In genomic region chr2:104408351-104408750, GRCm38 (mm10) we compare ENCODE assay signal across 19 mouse cellular contexts. TPM values are rescaled to one million over a fixed set of nuclear protein-coding genes. Genes with fewer than 3 reads are reported as not detected.
A peak's percentile ranks its signal among the peaks of the same experiment; 100 is the strongest.
DNase-seq lines count a peak whose midpoint lies in the region; ATAC-seq and TF ChIP-seq lines count a peak whose summit lies in the region.
"Had no signal": no experiment of that assay in that cellular context is flagged by ENCODE, and none has a peak within 500 bp of the region (broad histone marks: within the 10 kb centered on the region; RNA-seq: fewer than 3 reads in every experiment).

No protein-coding gene starts in this region.

- no peak for TF ChIP-seq CTCF in cerebellum, adult 2 months (IDR thresholded peaks at IDR 0.05; ENCODE audit: borderline replicate concordance, insufficient read depth, low read depth, low read length)

- ATAC-seq in midbrain, embryonic 12.5 days (ENCODE audit: low FRiP score, low read depth) = no peak
- no peak for ATAC-seq in midbrain, embryonic 11.5 days (ENCODE audit: low FRiP score)
- ATAC-seq in hindbrain, embryonic 16.5 days = no peak
- ATAC-seq in neural tube, embryonic 15.5 days (ENCODE audit: low FRiP score) = no peak
- ATAC-seq: intestine, embryonic 16.5 days had no signal

- no peaks in the 10 kb centered on the region for H3K9me3 ChIP-seq in midbrain, embryonic 12.5 days
- H3K9me3 ChIP-seq in midbrain, embryonic 11.5 days (ENCODE audit: control insufficient read depth, low read length) = no peaks in the 10 kb centered on the region
- H3K9me3 ChIP-seq in hindbrain, embryonic 16.5 days (ENCODE audit: control insufficient read depth, low read length) = no peaks in the 10 kb centered on the region
- no peaks in the 10 kb centered on the region for H3K9me3 ChIP-seq in neural tube, embryonic 15.5 days (replicated peaks)
- H3K9me3 ChIP-seq: embryonic facial prominence, embryonic 12.5 days had no signal

- H3K4me1 ChIP-seq in cerebellum, adult 2 months (ENCODE audit: control insufficient read depth, insufficient read depth, low read length) = peaks cover 23% of the 10 kb centered on the region; the same call in 1 of the 2 replicates
- H3K4me1 ChIP-seq in midbrain, embryonic 12.5 days = peaks cover 23% of the 10 kb centered on the region
- H3K4me1 ChIP-seq in midbrain, embryonic 11.5 days (ENCODE audit: control insufficient read depth, insufficient read depth, low read length) = peaks cover 6% of the 10 kb centered on the region
- peaks cover 21% of the 10 kb centered on the region for H3K4me1 ChIP-seq in hindbrain, embryonic 16.5 days (ENCODE audit: control insufficient read depth, insufficient read depth, low read depth, low read length)
- peaks cover 37% of the 10 kb centered on the region for H3K4me1 ChIP-seq in neural tube, embryonic 15.5 days

- peak overlapping the region; percentile 19; the same call in 1 of the 2 replicates for H3K27ac ChIP-seq in cerebellum, adult 2 months (ENCODE audit: insufficient read depth, low read length)
- no peak overlapping the region for H3K27ac ChIP-seq in midbrain, embryonic 12.5 days (replicated peaks)
- H3K27ac ChIP-seq in midbrain, embryonic 11.5 days (ENCODE audit: low read depth, low read length) = no peak overlapping the region
- no peak overlapping the region for H3K27ac ChIP-seq in hindbrain, embryonic 16.5 days (ENCODE audit: low read depth, low read length)
- no peak overlapping the region for H3K27ac ChIP-seq in neural tube, embryonic 15.5 days (replicated peaks)
- H3K27ac ChIP-seq: embryonic facial prominence, embryonic 12.5 days; kidney, postnatal 0 days had no signal

- H3K36me3 ChIP-seq in midbrain, embryonic 12.5 days = no peaks in the 10 kb centered on the region
- H3K36me3 ChIP-seq in midbrain, embryonic 11.5 days (ENCODE audit: control insufficient read depth, insufficient read depth, low read length) = no peaks in the 10 kb centered on the region
- H3K36me3 ChIP-seq in hindbrain, embryonic 16.5 days (ENCODE audit: control insufficient read depth, insufficient read depth, low read length) = no peaks in the 10 kb centered on the region
- H3K36me3 ChIP-seq in neural tube, embryonic 15.5 days = no peaks in the 10 kb centered on the region
- H3K36me3 ChIP-seq: embryonic facial prominence, embryonic 12.5 days had no signal

- TF ChIP-seq POLR2A in cerebellum, adult 2 months (IDR thresholded peaks at IDR 0.05; ENCODE audit: borderline replicate concordance, insufficient read depth, low read length) = no peak

- H3K4me3 ChIP-seq in cerebellum, adult 2 months (replicated peaks; ENCODE audit: insufficient read depth, low read depth, low read length) = peak overlapping the region; percentile 89
- no peak overlapping the region for H3K4me3 ChIP-seq in midbrain, embryonic 12.5 days
- no peak overlapping the region for H3K4me3 ChIP-seq in midbrain, embryonic 11.5 days (ENCODE audit: low read depth, low read length)
- peak overlapping the region; percentile 78 for H3K4me3 ChIP-seq in hindbrain, embryonic 16.5 days (ENCODE audit: low read length)
- H3K4me3 ChIP-seq in neural tube, embryonic 15.5 days (replicated peaks) = peak overlapping the region; percentile 84

- H3K9ac ChIP-seq in midbrain, embryonic 12.5 days (replicated peaks) = no peak overlapping the region
- H3K9ac ChIP-seq in midbrain, embryonic 11.5 days (ENCODE audit: low read length) = no peak overlapping the region
- no peak overlapping the region for H3K9ac ChIP-seq in hindbrain, embryonic 16.5 days (ENCODE audit: low read depth, low read length)
- no peak overlapping the region for H3K9ac ChIP-seq in neural tube, embryonic 15.5 days (replicated peaks)
- H3K9ac ChIP-seq: embryonic facial prominence, embryonic 12.5 days had no signal

- no peaks in the 10 kb centered on the region for H3K27me3 ChIP-seq in cerebellum, adult 2 months (ENCODE audit: control insufficient read depth, insufficient read depth, low read length)
- peaks cover 54% of the 10 kb centered on the region for H3K27me3 ChIP-seq in midbrain, embryonic 12.5 days
- peaks cover 28% of the 10 kb centered on the region for H3K27me3 ChIP-seq in midbrain, embryonic 11.5 days (ENCODE audit: control insufficient read depth, insufficient read depth, low read length)
- H3K27me3 ChIP-seq in hindbrain, embryonic 16.5 days (replicated peaks; ENCODE audit: control insufficient read depth, insufficient read depth, low read length) = no peaks in the 10 kb centered on the region
- H3K27me3 ChIP-seq in neural tube, embryonic 15.5 days (replicated peaks) = no peaks in the 10 kb centered on the region

- DNase-seq in cerebellum, adult 2 months = peak in 1 of 2 experiments; percentile 51
- no peak for DNase-seq in cerebellum, adult 8-10 months
- DNase-seq in midbrain, embryonic 11.5 days (ENCODE audit: low spot score, missing footprints) = no peak
- DNase-seq in embryo, embryonic 10.5 days (ENCODE audit: low spot score) = no peak
- DNase-seq in adrenal gland, adult 2 months = no peak
- DNase-seq: gastrocnemius, postnatal 36 days; heart, postnatal 36 days; layer of hippocampus, adult 9-11 months; liver; lung, adult 18-20 months; retina, postnatal 1 day; right cerebral cortex, postnatal 4 days had no signal

- 12% methylated on average over 7 of the region's 7 CpGs for WGBS in cerebellum, adult 2 months
- WGBS in midbrain, embryonic 12.5 days = 74% methylated on average over 7 of the region's 7 CpGs
- WGBS in midbrain, embryonic 11.5 days = 66% methylated on average over 7 of the region's 7 CpGs
- WGBS in hindbrain, embryonic 16.5 days = 64% methylated on average over 7 of the region's 7 CpGs
- 69% methylated on average over 7 of the region's 7 CpGs for WGBS in neural tube, embryonic 15.5 days

- peak overlapping the region; percentile 91; the same call in 1 of the 2 replicates for H3K4me2 ChIP-seq in midbrain, embryonic 12.5 days (replicated peaks)
- H3K4me2 ChIP-seq in midbrain, embryonic 11.5 days = no peak overlapping the region
- H3K4me2 ChIP-seq in hindbrain, embryonic 16.5 days (ENCODE audit: low read length) = peak overlapping the region; percentile 72
- peak overlapping the region; percentile 74 for H3K4me2 ChIP-seq in neural tube, embryonic 15.5 days
- H3K4me2 ChIP-seq: heart, embryonic 11.5 days had no signal

RNA-seq across cellular contexts. Expression of gene D430041D05Rik, which starts 2.5 kb away (rescaled TPM):
- 33.5 and 37.4 TPM in 2 replicates for polyA plus RNA-seq in cerebellum, adult 2 months (2012; rRNA removed)
- polyA plus RNA-seq in midbrain, embryonic 12.5 days (2016; fragmentation: Nextera tagmentation; extraction: Ambion mirVana) = 3.2 TPM in 2 replicates
- polyA plus RNA-seq in midbrain, embryonic 11.5 days (2014; fragmentation: Nextera tagmentation; extraction: Ambion mirVana) = 2.4 TPM in 2 replicates
- 8.6 and 8.9 TPM in 2 replicates for polyA plus RNA-seq in hindbrain, embryonic 16.5 days (2015; fragmentation: Nextera tagmentation; extraction: Ambion mirVana)
- 7.7 and 9.5 TPM in 2 replicates for polyA plus RNA-seq in neural tube, embryonic 15.5 days (2015; fragmentation: Nextera tagmentation; extraction: Ambion mirVana)
- total RNA-seq in adrenal gland, adult 2 months (2021) = 10 to 100 TPM; 16.0 to 23.6 TPM
- 8.5 and 11.9 TPM in 2 replicates for polyA plus RNA-seq in adrenal gland, adult 2 months (2012; rRNA removed)

Comparison
In these comparisons a context has a peak if more than half of its experiments do, and no peak if none do; other contexts are left out.
1. H3K4me3 ChIP-seq: peak in cerebellum, adult 2 months (single experiment), hindbrain, embryonic 16.5 days (single experiment) and neural tube, embryonic 15.5 days (single experiment); none in midbrain, embryonic 12.5 days (single experiment) and midbrain, embryonic 11.5 days (single experiment).